Mouse (Mus musculus) hindbrain, embryonic 13.5 days (tissue): ENCODE results near the gene Hist1h3b. TPM values are rescaled to one million over a fixed set of nuclear protein-coding genes. Genes with fewer than 3 reads are reported as not detected.
A peak's percentile ranks its signal among the peaks of the same experiment; 100 is the strongest.
"Not testable (repeated sequence)": the region's sequence is repeated elsewhere in the genome, so short reads cannot be mapped to it uniquely, and the experiment has no call there.

Experiments
- ATAC-seq: fragments of 200-750 bp; cut with Nextera tagmentation; 2 replicates; pipeline ENCODE4 v1.8.0; 2017; ENCODE audit warnings: moderate TSS enrichment; ENCODE audit not compliant: low FRiP score
- H3K27ac ChIP-seq: fragments of 300-500 bp; sonication (generic); 2 replicates; pipeline ENCODE4 v1.5.1; 2015; ENCODE audit warnings: inconsistent platforms, mild to moderate bottlenecking, moderate library complexity
- H3K27me3 ChIP-seq: fragments of 300-500 bp; sonication (generic); 2 replicates; pipeline ENCODE4 v1.6.1; 2015; ENCODE audit warnings: mild to moderate bottlenecking, inconsistent platforms
- H3K36me3 ChIP-seq: fragments of 300-500 bp; sonication (generic); 2 replicates; pipeline ENCODE4 v1.6.1; 2015; ENCODE audit warnings: mild to moderate bottlenecking, inconsistent platforms
- H3K4me1 ChIP-seq: fragments of 300-500 bp; sonication (generic); replicated peaks from 2 replicates; pipeline ENCODE4 v1.6.1; 2015; ENCODE audit warnings: inconsistent platforms
- H3K4me2 ChIP-seq: fragments of 300-500 bp; sonication (generic); 2 replicates; pipeline ENCODE4 v1.6.1; 2015; ENCODE audit warnings: inconsistent platforms, mild to moderate bottlenecking, moderate library complexity
- H3K4me3 ChIP-seq: fragments of 300-500 bp; sonication (generic); 2 replicates; pipeline ENCODE4 v1.5.1; 2015; ENCODE audit warnings: mild to moderate bottlenecking, inconsistent platforms
- H3K9ac ChIP-seq: fragments of 300-500 bp; sonication (generic); 2 replicates; pipeline ENCODE4 v1.6.1; 2015; ENCODE audit warnings: mild to moderate bottlenecking, inconsistent platforms
- H3K9me3 ChIP-seq: fragments of 300-500 bp; sonication (generic); 2 replicates; pipeline ENCODE4 v1.6.1; 2016; ENCODE audit warnings: inconsistent platforms
- WGBS: fragments of 180-500 bp; shearing (Covaris S2); methylation state at CpG from one replicate; pipeline ENCODE4 v1.1.7; 2015; 5-methylcytosine and 5-hydroxymethylcytosine counted together
- polyA plus RNA-seq: library from polyadenylated mRNA; unstranded; fragments of >200 nt; fragmentation: Nextera tagmentation; extraction: Ambion mirVana; gene quantifications from 2 replicates; pipeline ENCODE4 v1.2.1, GENCODE M21; 2015

Gene Hist1h3b
- polyA plus RNA-seq, 1 experiment from 2014 or later, result 4.4 TPM

GRCm38 (mm10) chr13:23760240-23760971 is 8.3 kb downstream of the Hist1h3b start:
- H3K4me2 ChIP-seq, result peak overlapping the region; percentile 94
- H3K27me3 ChIP-seq, result no peaks in the 10 kb centered on the region
- H3K4me3 ChIP-seq, result peak overlapping the region; percentile 53
- peak; percentile 33; the same call in 1 of the 2 replicates for ATAC-seq
- H3K27ac ChIP-seq, result peak overlapping the region; percentile 89
- 2% methylated on average over 22 of the region's 27 CpGs for WGBS
- no peaks in the 10 kb centered on the region for H3K9me3 ChIP-seq
- peak overlapping the region; percentile 71 for H3K9ac ChIP-seq
- no peaks in the 10 kb centered on the region for H3K36me3 ChIP-seq
- peaks cover 33% of the 10 kb centered on the region for H3K4me1 ChIP-seq

DNA sequence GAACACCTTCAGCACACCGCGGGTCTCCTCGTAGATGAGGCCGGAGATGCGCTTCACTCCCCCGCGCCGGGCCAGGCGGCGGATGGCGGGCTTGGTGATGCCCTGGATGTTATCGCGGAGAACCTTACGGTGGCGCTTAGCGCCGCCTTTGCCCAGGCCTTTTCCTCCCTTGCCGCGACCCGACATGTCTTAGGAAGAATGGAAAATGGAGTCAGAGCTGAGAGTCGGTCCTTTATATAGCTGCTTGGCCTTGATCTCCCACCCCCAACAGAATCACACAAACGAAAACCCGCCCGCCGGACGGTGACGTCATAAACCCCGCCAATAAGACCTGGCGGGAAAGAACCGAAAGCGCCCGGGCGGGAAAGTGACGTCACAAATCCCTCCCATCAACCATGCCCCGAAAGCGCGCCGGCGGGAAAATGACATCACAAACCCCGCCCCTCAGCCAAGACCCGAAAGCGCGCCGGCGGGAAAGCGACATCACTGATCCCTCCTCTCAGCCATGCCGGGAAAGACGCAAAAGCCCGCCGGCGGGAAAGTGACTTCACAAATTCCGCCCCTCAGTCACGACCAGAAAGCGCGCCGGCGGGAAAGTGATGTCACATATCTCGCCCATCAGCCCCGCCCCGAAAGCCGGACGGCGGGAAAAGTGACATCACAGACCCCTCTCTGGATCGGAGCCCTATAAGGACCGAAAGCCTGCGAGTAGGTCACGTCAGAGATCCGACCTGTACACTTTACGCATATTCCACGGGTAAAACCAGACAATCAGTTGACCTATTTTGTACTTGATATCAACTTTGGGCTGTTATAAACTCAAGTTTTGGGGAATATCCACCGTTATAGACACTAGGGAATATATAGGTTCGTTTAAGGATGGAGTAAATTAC is 9.2 kb downstream of the Hist1h3b start, which contains the start of gene Hist1h4a:
Hist1h4a (minus strand) TSS at position 259 of the 893 bp plus-strand sequence.
- Histone ChIP-seq H3K4me2 (peak within 1 kb of the TSS; percentile 94), H3K9ac (peak within 1 kb of the TSS; percentile 71), H3K4me1 (peaks cover 33% of the 10 kb centered on the region), H3K27ac (peak within 1 kb of the TSS; percentile 89), H3K36me3 (no peaks in the 10 kb centered on the region), H3K27me3 (no peaks in the 10 kb centered on the region), H3K9me3 (no peaks in the 10 kb centered on the region), H3K4me3 (peak within 1 kb of the TSS; percentile 53)
- ATAC-seq, result peak; percentile 84
- WGBS, result 0% methylated on average over 69 of the region's 72 CpGs

DNA sequence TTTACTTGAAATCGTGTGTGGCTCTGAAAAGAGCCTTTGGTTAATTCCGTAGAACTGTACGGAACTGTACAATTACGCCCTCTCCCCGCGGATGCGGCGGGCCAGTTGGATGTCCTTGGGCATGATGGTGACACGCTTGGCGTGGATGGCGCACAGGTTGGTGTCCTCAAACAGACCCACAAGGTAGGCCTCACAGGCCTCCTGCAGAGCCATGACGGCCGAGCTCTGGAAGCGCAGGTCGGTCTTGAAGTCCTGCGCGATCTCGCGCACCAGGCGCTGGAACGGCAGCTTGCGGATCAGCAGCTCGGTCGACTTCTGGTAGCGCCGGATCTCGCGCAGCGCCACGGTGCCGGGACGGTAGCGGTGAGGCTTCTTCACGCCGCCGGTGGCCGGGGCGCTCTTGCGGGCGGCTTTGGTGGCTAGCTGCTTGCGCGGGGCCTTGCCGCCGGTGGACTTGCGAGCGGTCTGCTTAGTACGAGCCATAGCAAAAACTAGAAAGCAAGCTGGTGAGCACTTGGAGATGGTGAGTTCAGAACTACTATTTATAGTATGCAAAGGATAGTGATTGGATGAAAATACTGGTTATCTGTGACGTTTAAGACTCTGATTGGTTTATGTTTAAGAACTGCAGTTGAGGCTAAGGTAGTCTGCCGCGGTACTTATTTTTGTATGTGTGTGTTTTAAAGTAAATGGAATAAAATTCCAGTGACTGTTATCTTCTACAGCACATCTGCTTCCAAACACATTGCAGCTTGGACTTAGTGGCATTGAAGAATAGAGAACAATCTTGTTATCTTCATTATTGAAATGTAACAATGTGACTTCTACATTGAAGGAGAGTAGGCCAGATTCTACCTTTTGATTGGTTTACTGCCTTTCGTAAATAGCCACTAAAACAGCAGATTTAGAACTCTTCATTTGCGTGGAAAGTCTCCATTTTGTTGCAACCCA is 10.1 kb downstream of the Hist1h3b start, which contains the start of gene Hist1h3a:
Hist1h3a (minus strand) TSS at position 516 of the 951 bp plus-strand sequence.
- Histone ChIP-seq H3K4me2 (peak within 1 kb of the TSS; percentile 94), H3K4me1 (peaks cover 33% of the 10 kb centered on the region), H3K4me3 (peak within 1 kb of the TSS; percentile 53), H3K9ac (peak within 1 kb of the TSS; percentile 62), H3K27ac (peak within 1 kb of the TSS; percentile 89)
- WGBS, result under 1% methylated on average over 27 of the region's 52 CpGs
- not testable (repeated sequence) for H3K36me3 ChIP-seq, H3K9me3 ChIP-seq, H3K27me3 ChIP-seq
- ATAC-seq, result peak; percentile 76

DNA sequence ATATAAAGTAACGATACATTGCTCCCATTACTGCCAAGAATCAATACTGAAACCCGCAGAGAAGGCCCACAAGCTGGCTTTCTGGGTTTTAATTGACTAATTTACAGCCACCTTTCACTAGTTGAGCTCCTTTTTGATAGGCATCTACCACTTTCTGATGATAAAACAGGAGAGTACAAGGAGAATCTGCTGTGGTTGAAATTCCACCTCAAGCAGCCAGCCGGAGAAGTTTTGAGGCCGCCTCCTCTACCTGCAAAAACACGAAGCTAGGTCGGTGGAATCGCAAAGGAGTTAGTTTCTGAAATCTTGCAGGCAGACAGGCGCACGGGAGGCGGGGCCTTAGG is 11.1 kb downstream of the Hist1h3b start:
- H3K4me3 ChIP-seq, result peak overlapping the region; percentile 53
- no peaks in the 10 kb centered on the region for H3K36me3 ChIP-seq
- no peaks in the 10 kb centered on the region for H3K9me3 ChIP-seq
- no peak overlapping the region; the same call in 1 of the 2 replicates for H3K9ac ChIP-seq
- no peaks in the 10 kb centered on the region for H3K27me3 ChIP-seq
- H3K4me2 ChIP-seq, result peak overlapping the region; percentile 94
- no peak for ATAC-seq
- peak overlapping the region; percentile 89 for H3K27ac ChIP-seq
- WGBS, result 0% methylated on average over 10 of the region's 10 CpGs
- H3K4me1 ChIP-seq, result peaks cover 28% of the 10 kb centered on the region

DNA sequence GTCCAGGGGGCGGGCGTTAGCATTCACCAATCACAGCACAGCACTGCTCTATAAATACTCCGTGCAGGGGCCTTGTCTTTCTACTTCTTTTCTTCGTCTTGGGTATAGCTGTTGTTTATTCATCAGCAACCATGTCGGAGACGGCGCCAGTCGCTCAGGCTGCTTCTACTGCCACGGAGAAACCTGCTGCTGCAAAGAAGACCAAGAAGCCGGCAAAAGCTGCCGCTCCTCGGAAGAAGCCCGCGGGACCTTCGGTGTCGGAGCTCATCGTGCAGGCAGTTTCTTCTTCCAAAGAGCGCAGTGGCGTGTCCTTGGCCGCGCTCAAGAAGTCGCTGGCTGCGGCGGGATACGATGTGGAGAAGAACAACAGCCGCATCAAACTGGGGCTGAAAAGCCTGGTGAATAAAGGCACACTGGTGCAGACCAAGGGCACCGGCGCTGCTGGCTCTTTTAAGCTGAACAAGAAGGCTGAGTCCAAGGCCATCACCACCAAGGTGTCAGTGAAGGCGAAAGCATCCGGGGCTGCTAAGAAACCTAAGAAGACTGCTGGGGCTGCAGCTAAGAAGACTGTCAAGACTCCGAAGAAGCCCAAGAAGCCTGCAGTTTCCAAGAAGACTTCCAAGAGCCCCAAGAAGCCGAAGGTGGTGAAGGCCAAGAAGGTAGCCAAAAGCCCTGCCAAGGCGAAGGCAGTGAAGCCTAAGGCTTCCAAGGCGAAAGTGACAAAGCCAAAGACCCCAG is 11.7 kb downstream of the Hist1h3b start, which contains the start of gene Hist1h1a:
Hist1h1a (plus strand) TSS at position 81 of the 738 bp plus-strand sequence.
- peak within 1 kb of the TSS; percentile 94 for H3K4me2 ChIP-seq
- peak within 1 kb of the TSS; percentile 89 for H3K27ac ChIP-seq
- no peaks in the 10 kb centered on the region for H3K27me3 ChIP-seq
- peak; percentile 69 for ATAC-seq
- H3K9ac ChIP-seq, result peak within 1 kb of the TSS; percentile 79
- H3K36me3 ChIP-seq, result no peaks in the 10 kb centered on the region
- H3K4me1 ChIP-seq, result peaks cover 28% of the 10 kb centered on the region
- 3% methylated on average over 34 of the region's 34 CpGs for WGBS
- H3K4me3 ChIP-seq, result peak within 1 kb of the TSS; percentile 53
- no peaks in the 10 kb centered on the region for H3K9me3 ChIP-seq

DNA sequence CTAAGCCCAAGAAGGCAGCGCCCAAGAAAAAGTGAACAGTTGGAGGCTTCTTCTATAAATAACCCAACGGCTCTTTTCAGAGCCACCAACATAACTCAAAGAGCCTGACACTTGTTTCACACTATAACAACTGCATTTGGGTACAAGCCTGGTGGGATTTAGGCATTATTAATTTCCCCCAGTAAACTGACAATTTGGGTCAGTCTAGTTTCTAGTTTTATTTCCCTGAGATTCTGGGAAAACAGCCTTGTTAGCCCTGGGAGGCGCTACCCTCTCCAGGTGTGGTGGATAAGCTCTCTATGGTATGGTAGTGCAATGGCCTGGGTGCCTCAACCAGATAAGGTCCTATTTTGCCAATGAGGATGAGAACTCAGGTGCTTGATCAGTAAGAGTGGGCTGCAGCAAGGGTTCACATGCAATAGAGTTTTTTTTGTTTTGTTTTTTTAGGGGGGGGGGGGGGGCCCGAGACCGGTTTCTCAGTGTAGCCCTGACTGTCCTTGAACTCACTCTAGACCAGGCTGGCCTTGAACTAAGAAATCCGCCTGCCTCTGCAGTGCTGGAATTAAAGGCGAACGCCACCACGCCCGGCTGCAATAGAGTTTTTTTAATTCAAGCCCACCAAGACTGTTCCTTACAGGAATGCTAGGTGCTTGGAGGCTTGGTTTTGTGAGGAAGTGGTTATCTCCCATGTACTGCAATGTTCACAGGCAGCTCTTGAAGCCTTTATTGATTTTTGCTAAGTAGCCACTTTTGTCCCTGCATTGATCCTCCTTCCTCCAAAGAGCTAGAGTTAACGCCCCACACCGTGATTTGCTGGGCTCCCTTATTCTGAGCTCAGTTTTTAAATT is 12.5 kb downstream of the Hist1h3b start:
- Histone ChIP-seq H3K4me1 (peaks cover 28% of the 10 kb centered on the region), H3K4me2 (peak overlapping the region; percentile 94), H3K9me3 (no peaks in the 10 kb centered on the region), H3K27me3 (no peaks in the 10 kb centered on the region), H3K27ac (peak overlapping the region; percentile 89; the same call in 1 of the 2 replicates), H3K36me3 (no peaks in the 10 kb centered on the region), H3K9ac (peak overlapping the region; percentile 79), H3K4me3 (peak overlapping the region; percentile 53)
- no peak for ATAC-seq
- 36% methylated on average over 12 of the region's 12 CpGs for WGBS

GRCm38 (mm10) chr13:23765172-23765513 is 13.1 kb downstream of the Hist1h3b start:
- H3K4me3 ChIP-seq, result no peak overlapping the region
- 65% methylated on average over 1 of the region's 1 CpGs for WGBS
- H3K27me3 ChIP-seq, result no peaks in the 10 kb centered on the region
- no peaks in the 10 kb centered on the region for H3K36me3 ChIP-seq
- H3K4me2 ChIP-seq, result no peak overlapping the region
- H3K9ac ChIP-seq, result no peak overlapping the region
- H3K4me1 ChIP-seq, result peaks cover 25% of the 10 kb centered on the region
- no peaks in the 10 kb centered on the region for H3K9me3 ChIP-seq
- no peak for ATAC-seq
- H3K27ac ChIP-seq, result no peak overlapping the region

GRCm38 (mm10) chr13:23766772-23767171 is 14.7 kb downstream of the Hist1h3b start:
- no peak overlapping the region for H3K4me2 ChIP-seq
- no peak for ATAC-seq
- no peak overlapping the region for H3K4me3 ChIP-seq
- no peaks in the 10 kb centered on the region for H3K27me3 ChIP-seq
- no peak overlapping the region for H3K27ac ChIP-seq
- no peaks in the 10 kb centered on the region for H3K36me3 ChIP-seq
- no peaks in the 10 kb centered on the region for H3K9me3 ChIP-seq
- H3K4me1 ChIP-seq, result peaks cover 15% of the 10 kb centered on the region
- H3K9ac ChIP-seq, result no peak overlapping the region

- 57% methylated on average over 5 of the region's 5 CpGs for WGBS
- H3K27me3 ChIP-seq, result no peaks in the 10 kb centered on the region
- no peaks in the 10 kb centered on the region for H3K36me3 ChIP-seq
- no peak overlapping the region for H3K27ac ChIP-seq
- H3K4me2 ChIP-seq, result no peak overlapping the region
- ATAC-seq, result no peak
- peaks cover 10% of the 10 kb centered on the region for H3K4me1 ChIP-seq
- H3K4me3 ChIP-seq, result no peak overlapping the region
- no peaks in the 10 kb centered on the region for H3K9me3 ChIP-seq
- no peak overlapping the region for H3K9ac ChIP-seq
These were observed 16.8 kb downstream of the Hist1h3b start for GRCm38 (mm10) chr13:23768834-23769397.

DNA sequence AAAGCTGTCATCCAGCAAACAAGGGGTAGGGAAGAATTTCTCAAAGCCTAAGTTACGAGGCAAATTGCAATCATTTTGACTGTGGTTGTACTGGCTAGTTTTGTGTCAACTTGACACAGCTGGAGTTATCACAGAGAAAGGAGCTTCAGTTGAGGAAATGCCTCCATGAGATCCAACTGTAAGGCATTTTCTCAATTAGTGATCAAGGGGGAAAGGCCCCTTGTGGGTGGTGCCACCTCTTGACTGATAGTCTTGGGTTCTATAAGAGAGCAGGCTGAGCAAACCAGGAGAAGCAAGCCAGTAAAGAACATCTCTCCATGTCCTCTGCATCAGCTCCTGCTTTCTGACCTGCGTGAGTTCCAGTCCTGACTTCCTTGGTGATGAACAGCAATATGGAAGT is 17.5 kb downstream of the Hist1h3b start, which contains the start of gene Trim38:
Trim38 (plus strand) TSS at position 301 of the 400 bp plus-strand sequence.
- H3K4me1 ChIP-seq, H3K9me3 ChIP-seq, H3K9ac ChIP-seq, H3K27me3 ChIP-seq, H3K27ac ChIP-seq, H3K36me3 ChIP-seq, ATAC-seq, H3K4me2 ChIP-seq, H3K4me3 ChIP-seq: not testable (repeated sequence)
- 93% methylated on average over 2 of the region's 2 CpGs for WGBS
